Mouse (Mus musculus) spleen, adult 2 months (tissue): ENCODE data around the gene Hoxa3.

ENCODE experiments used
- CTCF ChIP-seq: fragments of 200-500 bp; IDR thresholded peaks from 2 replicates; pipeline ENCODE4 v1.5.1; 2011; ENCODE audit warnings: mild to moderate bottlenecking, inconsistent platforms; ENCODE audit not compliant: insufficient read depth, insufficient read length, insufficient replicate concordance; ENCODE audit errors: extremely low read depth
- POLR2A ChIP-seq: fragments of 200-500 bp; IDR thresholded peaks from 2 replicates; pipeline ENCODE4 v1.6.1; 2011; ENCODE audit warnings: low read depth, low read length, inconsistent platforms

DNA sequence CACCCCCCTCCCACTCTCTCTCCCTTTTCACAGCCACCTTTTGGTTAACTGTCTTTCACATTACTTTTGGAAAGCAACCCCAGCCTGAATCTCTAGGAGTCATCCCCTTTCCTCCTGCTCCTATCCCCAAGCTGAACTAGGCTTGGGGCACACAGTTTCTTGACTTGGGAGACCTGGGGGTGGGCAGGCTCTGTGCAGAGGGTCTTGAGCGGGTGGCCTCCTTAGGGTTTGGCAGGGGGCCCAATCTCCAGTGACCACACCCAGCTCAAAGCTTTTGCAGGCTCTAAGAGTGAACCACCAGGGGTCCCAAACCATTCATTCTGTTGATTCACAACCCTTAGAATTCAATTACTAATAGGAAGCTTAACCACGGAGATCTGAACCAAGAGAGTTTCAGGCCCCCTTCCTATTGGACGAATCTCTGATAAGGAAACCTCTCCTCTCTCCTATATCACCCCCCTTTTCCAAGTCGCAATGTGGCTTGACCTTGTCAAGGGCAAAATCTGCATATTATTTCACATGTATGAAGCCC, 29.7 kb upstream of the Hoxa3 start:
- no peak for TF ChIP-seq POLR2A
- TF ChIP-seq CTCF: no peak
